Mouse (Mus musculus) lung, postnatal 0 days (tissue): ENCODE data around the gene Aff4. TPM values are rescaled to one million over a fixed set of nuclear protein-coding genes. Genes with fewer than 3 reads are reported as not detected.
"Not testable (repeated sequence)": the region's sequence is repeated elsewhere in the genome, so short reads cannot be mapped to it uniquely, and the experiment has no call there.

Experiments
- ATAC-seq: fragments of 200-750 bp; cut with Nextera tagmentation; 2 replicates; pipeline ENCODE4 v1.8.0; 2017; ENCODE audit warnings: moderate library complexity
- DNase-seq: peaks from one replicate; pipeline ENCODE4 v3.0.0-alpha.2; 2016; ENCODE audit warnings: low spot score
- H3K27ac ChIP-seq: fragments of 300-500 bp; sonication (generic); 2 replicates; pipeline ENCODE4 v1.5.1; 2014; ENCODE audit warnings: antibody characterized with exemption, mild to moderate bottlenecking, low read length, mixed read lengths
- H3K27me3 ChIP-seq: fragments of 300-500 bp; sonication (generic); replicated peaks from 2 replicates; pipeline ENCODE4 v1.6.1; 2014; ENCODE audit warnings: low read length, mixed read lengths; ENCODE audit not compliant: insufficient read depth
- H3K36me3 ChIP-seq: fragments of 300-500 bp; sonication (generic); 2 replicates; pipeline ENCODE4 v1.6.1; 2014; ENCODE audit warnings: low read length, mixed read lengths; ENCODE audit not compliant: insufficient read depth
- H3K4me1 ChIP-seq: fragments of 300-500 bp; sonication (generic); 2 replicates; pipeline ENCODE4 v1.6.1; 2014; ENCODE audit warnings: antibody characterized with exemption, low read depth, low read length, mixed read lengths; ENCODE audit not compliant: insufficient read depth
- H3K4me2 ChIP-seq: fragments of 300-500 bp; sonication (generic); replicated peaks from 2 replicates; pipeline ENCODE4 v1.6.1; 2014; ENCODE audit warnings: low read depth, mild to moderate bottlenecking, low read length, moderate library complexity, mixed read lengths
- H3K4me3 ChIP-seq: fragments of 300-500 bp; sonication (generic); 2 replicates; pipeline ENCODE4 v1.5.1; 2014; ENCODE audit warnings: low read depth, low read length
- H3K9ac ChIP-seq: fragments of 300-500 bp; sonication (generic); replicated peaks from 2 replicates; pipeline ENCODE4 v1.6.1; 2014; ENCODE audit warnings: low read depth, mild to moderate bottlenecking
- H3K9me3 ChIP-seq: fragments of 300-500 bp; sonication (generic); 2 replicates; pipeline ENCODE4 v1.6.1; 2016; ENCODE audit warnings: low read length, mixed read lengths
- CTCF ChIP-seq: IDR thresholded peaks from 2 replicates; pipeline ENCODE4 v1.5.1; 2016; ENCODE audit warnings: antibody characterized with exemption, mild to moderate bottlenecking
- EP300 ChIP-seq: IDR thresholded peaks from 2 replicates; pipeline ENCODE4 v1.6.1; 2016; ENCODE audit warnings: antibody characterized with exemption, mild to moderate bottlenecking, control low read depth
- WGBS: fragments of 180-500 bp; shearing (Covaris S2); extraction: QIAGEN DNeasy Blood & Tissue Kit; methylation state at CpG from one replicate; pipeline ENCODE4 v1.1.7; 2014; 5-methylcytosine and 5-hydroxymethylcytosine counted together
- polyA plus RNA-seq: library from polyadenylated mRNA; unstranded; fragments of >200 nt; fragmentation: Nextera tagmentation; extraction: Ambion mirVana; gene quantifications from 2 replicates; pipeline ENCODE4 v1.2.1, GENCODE M21; 2015

The Aff4 gene
- polyA plus RNA-seq, 1 experiment from 2014 or later, result 50.9 TPM

DNA sequence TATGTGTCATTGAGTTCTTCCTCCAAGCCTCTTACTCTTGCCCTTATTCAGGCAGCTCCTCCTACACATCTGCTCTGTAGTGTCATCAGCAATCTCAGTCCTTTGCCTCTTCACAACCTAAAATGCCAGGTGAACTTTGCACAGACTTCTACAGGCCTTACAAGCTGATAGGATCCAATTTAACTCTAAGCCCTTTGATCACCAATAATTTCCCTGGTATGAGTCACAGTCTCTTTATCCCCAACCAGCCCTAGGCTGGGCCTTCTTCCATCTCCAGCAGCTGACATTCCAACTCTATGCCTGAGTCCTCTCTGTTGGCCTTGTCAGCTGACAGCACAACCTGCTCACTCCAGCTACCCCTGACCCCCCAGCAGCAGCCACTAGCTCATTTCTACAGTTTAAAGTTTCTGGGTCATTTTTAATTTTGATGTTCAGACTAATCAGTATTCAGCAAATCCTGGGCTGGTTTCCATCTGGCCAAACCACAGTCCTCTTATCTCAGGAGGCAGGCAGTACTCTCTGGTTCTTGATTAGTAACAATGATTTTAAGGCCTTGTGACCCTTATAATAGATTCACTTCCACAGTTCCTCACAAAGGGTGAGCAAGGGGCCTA is 42.3 kb upstream of the Aff4 start:
- DNase-seq, result peak; percentile 79
- no peaks in the 10 kb centered on the region for H3K9me3 ChIP-seq
- peaks cover 18% of the 10 kb centered on the region; the same call in 1 of the 2 replicates for H3K4me1 ChIP-seq
- H3K27me3 ChIP-seq, result no peaks in the 10 kb centered on the region
- H3K27ac ChIP-seq, result peak overlapping the region; percentile 90
- no peaks in the 10 kb centered on the region for H3K36me3 ChIP-seq
- peak; percentile 71 for ATAC-seq
- TF ChIP-seq EP300 (no peak), CTCF (no peak)
- H3K4me2 ChIP-seq, result no peak overlapping the region
- no peak overlapping the region for H3K4me3 ChIP-seq
- no peak overlapping the region for H3K9ac ChIP-seq

GRCm38 (mm10) chr11:53308884-53309310 is 41.7 kb upstream of the Aff4 start:
- 37% methylated on average over 2 of the region's 2 CpGs for WGBS
- Histone ChIP-seq H3K27ac (peak overlapping the region; percentile 90), H3K4me1 (peaks cover 18% of the 10 kb centered on the region; the same call in 1 of the 2 replicates), H3K27me3 (no peaks in the 10 kb centered on the region), H3K4me2 (no peak overlapping the region), H3K4me3 (no peak overlapping the region), H3K36me3 (no peaks in the 10 kb centered on the region), H3K9me3 (no peaks in the 10 kb centered on the region), H3K9ac (no peak overlapping the region)
- peak; percentile 82 for ATAC-seq
- TF ChIP-seq EP300, result peak; percentile 57; the same call in 1 of the 2 replicates
- no peak for TF ChIP-seq CTCF
- peak; percentile 95 for DNase-seq

GRCm38 (mm10) chr11:53311385-53311784 is 39.2 kb upstream of the Aff4 start:
- no peak overlapping the region for H3K27ac ChIP-seq
- DNase-seq, result no peak
- no peak overlapping the region for H3K9ac ChIP-seq
- no peak for ATAC-seq
- no peak overlapping the region for H3K4me2 ChIP-seq
- no peaks in the 10 kb centered on the region for H3K27me3 ChIP-seq
- H3K36me3 ChIP-seq, result no peaks in the 10 kb centered on the region
- H3K4me3 ChIP-seq, result no peak overlapping the region
- H3K4me1 ChIP-seq, result peaks cover 18% of the 10 kb centered on the region; the same call in 1 of the 2 replicates
- H3K9me3 ChIP-seq, result no peaks in the 10 kb centered on the region
- TF ChIP-seq EP300 (no peak), CTCF (no peak)
- 54% methylated on average over 1 of the region's 1 CpGs for WGBS

DNA sequence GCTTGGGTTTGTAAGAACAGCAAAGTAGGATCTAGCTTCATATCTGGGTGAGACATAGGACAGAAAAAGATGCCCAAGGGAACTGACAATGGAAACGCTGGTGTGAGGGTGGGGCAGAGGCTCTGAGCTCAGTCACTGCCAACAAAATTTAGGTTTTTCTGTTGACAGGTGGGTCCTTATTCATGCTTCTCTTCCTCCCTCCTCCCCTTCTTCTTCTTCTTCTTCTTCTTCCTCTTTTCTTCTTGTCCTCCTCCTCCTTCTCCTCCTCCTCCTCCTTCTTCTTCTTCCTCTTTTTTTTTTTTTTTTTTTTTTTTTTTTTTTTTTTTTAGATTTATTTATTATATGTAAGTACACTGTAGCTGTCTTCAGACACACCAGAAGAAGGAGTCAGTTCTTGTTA is 37.8 kb upstream of the Aff4 start:
- 79% methylated on average over 1 of the region's 1 CpGs for WGBS
- ATAC-seq, H3K9ac ChIP-seq, DNase-seq, H3K9me3 ChIP-seq, H3K36me3 ChIP-seq, H3K4me2 ChIP-seq, H3K27me3 ChIP-seq, H3K4me3 ChIP-seq, H3K27ac ChIP-seq: not testable (repeated sequence)
- peaks cover 13% of the 10 kb centered on the region; the same call in 1 of the 2 replicates for H3K4me1 ChIP-seq

DNA sequence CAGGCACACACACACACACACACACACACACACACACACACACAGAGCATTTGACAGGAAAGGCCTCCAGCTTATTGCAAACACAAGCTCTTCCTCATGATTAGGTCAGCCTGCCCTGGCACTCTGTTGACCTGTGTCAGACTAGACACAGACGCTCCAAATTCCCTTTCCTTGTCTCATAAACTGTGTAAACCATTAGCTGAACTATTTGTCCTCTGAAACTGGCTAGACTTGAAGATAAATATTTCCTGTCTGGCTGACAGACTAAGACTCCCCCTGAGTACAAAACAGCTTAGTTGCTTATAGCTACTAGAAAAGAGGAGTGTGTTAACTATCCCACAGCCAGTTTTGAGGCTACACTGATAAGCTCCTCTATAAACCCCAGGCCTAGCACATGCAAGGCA is 35.9 kb upstream of the Aff4 start:
- H3K27ac ChIP-seq, result peak overlapping the region; percentile 62
- H3K27me3 ChIP-seq, result no peaks in the 10 kb centered on the region
- peak; percentile 99 for TF ChIP-seq EP300
- no peak for TF ChIP-seq CTCF
- 4% methylated on average over 1 of the region's 1 CpGs for WGBS
- H3K4me2 ChIP-seq, result no peak overlapping the region
- H3K36me3 ChIP-seq, result no peaks in the 10 kb centered on the region
- no peak overlapping the region for H3K9ac ChIP-seq
- ATAC-seq, result peak; percentile 94
- no peak overlapping the region for H3K4me3 ChIP-seq
- H3K9me3 ChIP-seq, result no peaks in the 10 kb centered on the region
- peak; percentile 92 for DNase-seq
- no peaks in the 10 kb centered on the region for H3K4me1 ChIP-seq

DNA sequence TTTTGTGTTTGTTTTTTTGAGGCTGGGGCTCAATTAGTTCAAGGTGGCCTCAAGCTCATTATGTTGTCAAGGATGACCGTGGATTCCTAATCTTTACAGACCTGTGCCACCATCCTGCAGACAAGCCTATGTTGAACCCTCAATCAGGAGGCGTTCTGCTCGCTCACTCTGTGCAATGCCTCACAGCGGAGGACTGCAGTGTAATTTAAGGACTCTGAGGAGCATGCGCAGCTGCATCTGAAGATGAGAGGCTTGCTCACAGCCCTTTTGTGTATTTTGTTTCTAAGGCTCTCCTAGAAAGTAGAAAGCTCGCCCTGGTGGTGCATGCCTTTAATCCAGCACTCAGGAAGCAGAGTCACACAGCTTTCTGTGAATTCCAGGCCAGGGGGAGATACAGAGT is 33.6 kb upstream of the Aff4 start:
- DNase-seq, result peak; percentile 64
- Histone ChIP-seq H3K4me2 (no peak overlapping the region), H3K4me1 (no peaks in the 10 kb centered on the region), H3K27me3 (no peaks in the 10 kb centered on the region), H3K9me3 (no peaks in the 10 kb centered on the region), H3K9ac (no peak overlapping the region), H3K36me3 (no peaks in the 10 kb centered on the region), H3K27ac (0 out of 2 replicates have a peak overlapping the region, but pooled peaks have one; percentile 26), H3K4me3 (no peak overlapping the region)
- ATAC-seq, result no peak
- 31% methylated on average over 6 of the region's 6 CpGs for WGBS
- TF ChIP-seq EP300 (no peak), CTCF (no peak)
